Mouse (Mus musculus) left cerebral cortex, postnatal 36 days (tissue): ENCODE results near the gene Rybp. TPM values are rescaled to one million over a fixed set of nuclear protein-coding genes. Genes with fewer than 3 reads are reported as not detected.

Source experiments
- DNase-seq, 2 experiments: peaks; one replicate each; pipeline ENCODE4 v3.0.0; 2021 to 2022; ENCODE audit warnings: low spot score in 2 of 2, mixed read lengths in 1 of 2
- intact Hi-C: fragments of 180-260 bp; cut with DNase I; formaldehyde crosslinking; loops from one replicate; pipeline ENCODE4 v1.15.1; 2025
- total RNA-seq, 2 experiments: library from RNA; stranded (reverse); gene quantifications; 2 replicates each; pipeline ENCODE4 v1.2.3; 2021

The Rybp gene
- total RNA-seq, 2 experiments from 2014 or later: 53.7 to 54.9 TPM

- intact Hi-C loops: no loop called here
- DNase-seq: peak; percentile 42 to 43
Measured at GRCm38 (mm10) chr6:100292411-100292810, 5.1 kb upstream of the Rybp start.

DNA sequence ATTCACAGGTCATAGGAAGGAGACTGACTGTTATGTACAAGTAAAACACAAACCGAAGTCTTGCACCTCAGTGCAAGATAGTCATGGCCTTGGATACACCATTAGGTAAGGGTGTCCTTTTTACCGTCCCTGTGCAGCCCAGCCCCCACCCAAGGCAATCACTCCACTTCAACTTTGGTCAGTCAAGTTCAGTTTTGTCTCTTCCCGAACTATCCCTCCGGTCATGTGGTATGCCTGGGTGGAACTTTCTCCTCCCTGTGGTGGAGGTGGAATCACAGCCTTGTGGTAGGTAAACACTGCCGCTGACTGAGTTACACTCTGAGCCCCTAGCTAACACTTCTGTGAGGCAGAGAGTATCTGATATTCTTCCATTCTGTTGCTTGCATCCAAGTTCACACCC is 1.8 kb upstream of the Rybp start:
- intact Hi-C loops: loop anchor here (5.0 to 10.0 kb wide), 6 partner anchors 82 to 484 kb away; no protein-coding TSS in a partner anchor
- DNase-seq: no peak

GRCm38 (mm10) chr6:100288730-100289035 is 1.4 kb upstream of the Rybp start:
- no peak for DNase-seq
- intact Hi-C loops: loop anchor here (5.0 to 10.0 kb wide), 6 partner anchors 81 to 484 kb away; no protein-coding TSS in a partner anchor

- DNase-seq: no peak
- intact Hi-C loops: loop anchor here (5.0 to 10.0 kb wide), 6 partner anchors 81 to 483 kb away; no protein-coding TSS in a partner anchor
Measured at GRCm38 (mm10) chr6:100288016-100288729, 888 bp upstream of the Rybp start.

GRCm38 (mm10) chr6:100286573-100287333 is 532 bp downstream of the Rybp start:
- intact Hi-C loops: loop anchor here (5.0 to 10.0 kb wide), 6 partner anchors 79 to 482 kb away; no protein-coding TSS in a partner anchor
- peak; percentile 69 to 73 for DNase-seq

- intact Hi-C loops: loop anchor here (5.0 to 10.0 kb wide), 6 partner anchors 79 to 481 kb away; no protein-coding TSS in a partner anchor
- no peak for DNase-seq
Measured at GRCm38 (mm10) chr6:100285985-100286572, 1.2 kb downstream of the Rybp start.

- DNase-seq: no peak
- intact Hi-C loops: no loop called here
Measured at GRCm38 (mm10) chr6:100278841-100279240, 8.4 kb downstream of the Rybp start.

GRCm38 (mm10) chr6:100276344-100276743 is 10.9 kb downstream of the Rybp start:
- no peak for DNase-seq
- intact Hi-C loops: no loop called here

- DNase-seq: no peak
- intact Hi-C loops: no loop called here
Measured at GRCm38 (mm10) chr6:100275643-100276042, 11.6 kb downstream of the Rybp start.

GRCm38 (mm10) chr6:100273556-100273955 is 13.7 kb downstream of the Rybp start:
- intact Hi-C loops: no loop called here
- DNase-seq: no peak

- no peak for DNase-seq
- intact Hi-C loops: no loop called here
Measured at GRCm38 (mm10) chr6:100271992-100272391, 15.3 kb downstream of the Rybp start.

- DNase-seq: no peak
- intact Hi-C loops: no loop called here
Measured at GRCm38 (mm10) chr6:100270765-100271164, 16.5 kb downstream of the Rybp start.

- no peak for DNase-seq
- intact Hi-C loops: no loop called here
Measured at GRCm38 (mm10) chr6:100259607-100260006, 27.7 kb downstream of the Rybp start.

DNA sequence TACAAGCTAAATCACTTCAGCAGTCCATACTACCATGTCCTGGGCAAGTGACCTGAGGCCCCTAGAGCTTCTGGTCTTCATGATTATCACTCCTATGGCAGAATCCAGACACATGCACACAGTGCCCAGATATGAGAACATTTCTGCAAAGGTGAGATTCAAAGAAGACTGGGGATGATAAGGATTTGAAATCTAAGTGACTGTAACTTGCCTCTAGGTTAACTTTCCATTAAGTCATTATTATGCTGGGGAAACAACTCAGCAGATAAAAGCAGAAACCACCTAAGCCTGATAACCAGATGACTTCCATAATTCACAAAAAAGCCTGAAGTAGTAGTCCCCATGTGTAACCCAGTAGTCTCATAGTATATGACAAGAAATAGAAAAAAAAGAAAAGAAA is 29.0 kb downstream of the Rybp start:
- intact Hi-C loops: no loop called here
- DNase-seq: no peak

- intact Hi-C loops: no loop called here
- DNase-seq: no peak
Measured at GRCm38 (mm10) chr6:100255411-100255810, 31.9 kb downstream of the Rybp start.

DNA sequence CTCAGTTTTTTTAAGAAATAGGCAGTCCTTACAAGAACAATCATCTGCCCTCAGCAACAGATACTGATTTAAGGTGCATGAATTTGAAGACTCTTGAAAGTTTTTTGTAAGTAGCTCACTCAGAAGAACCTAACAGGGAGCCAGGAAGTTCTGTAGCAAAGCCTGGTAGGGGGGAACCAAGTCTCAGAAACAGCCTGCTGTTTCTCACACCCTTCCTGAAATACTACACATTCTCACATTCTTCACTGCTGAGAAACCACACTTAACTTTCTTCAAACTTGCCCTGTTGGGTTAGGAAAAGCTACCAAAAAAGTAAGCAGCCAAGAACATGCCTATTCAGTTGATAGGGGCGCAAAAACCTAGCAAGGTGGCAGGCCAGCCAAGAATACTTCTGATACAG is 32.6 kb downstream of the Rybp start:
- intact Hi-C loops: no loop called here
- DNase-seq: no peak

DNA sequence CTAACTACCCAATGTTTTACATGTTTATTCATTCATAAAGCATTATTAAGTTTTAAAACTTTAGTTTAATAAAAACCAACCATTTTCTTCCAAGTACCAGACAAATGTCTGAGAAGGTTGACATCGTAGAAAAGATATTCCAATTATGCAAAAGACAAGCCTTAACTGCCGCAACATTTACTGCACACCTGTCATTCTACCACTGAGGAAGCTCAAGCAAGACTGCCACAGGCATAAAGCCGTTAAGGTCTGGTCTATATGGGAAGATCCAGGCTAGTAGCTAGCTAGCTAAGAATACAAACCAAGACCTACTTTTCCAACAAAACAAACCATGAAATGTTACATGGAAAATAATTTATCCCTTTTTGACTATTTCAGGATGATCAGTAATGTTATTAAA is 42.8 kb downstream of the Rybp start:
- no peak for DNase-seq
- intact Hi-C loops: no loop called here

GRCm38 (mm10) chr6:100235036-100235435 is 52.2 kb downstream of the Rybp start:
- intact Hi-C loops: no loop called here
- DNase-seq: no peak

DNA sequence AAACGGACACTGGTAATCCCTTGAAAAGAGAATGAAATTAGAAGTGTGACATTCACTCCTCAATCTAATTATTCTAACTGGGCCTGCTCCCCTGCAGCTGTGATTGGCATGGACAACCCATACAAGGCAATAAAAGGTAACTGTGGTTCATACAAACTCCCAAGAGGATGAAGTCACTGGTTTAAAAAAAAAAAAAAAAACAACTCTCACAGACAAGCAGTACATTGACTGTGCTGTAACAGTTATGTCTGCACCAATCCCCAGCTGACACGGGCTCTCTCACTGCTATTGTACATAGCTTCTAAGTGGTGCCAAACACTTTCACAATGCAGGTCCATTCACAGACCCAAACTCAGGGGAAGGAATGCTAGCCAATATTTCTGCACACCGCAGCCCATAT is 53.8 kb downstream of the Rybp start:
- intact Hi-C loops: no loop called here
- DNase-seq: no peak

- intact Hi-C loops: no loop called here
- no peak for DNase-seq
Measured at GRCm38 (mm10) chr6:100233061-100233460, 54.2 kb downstream of the Rybp start.

DNA sequence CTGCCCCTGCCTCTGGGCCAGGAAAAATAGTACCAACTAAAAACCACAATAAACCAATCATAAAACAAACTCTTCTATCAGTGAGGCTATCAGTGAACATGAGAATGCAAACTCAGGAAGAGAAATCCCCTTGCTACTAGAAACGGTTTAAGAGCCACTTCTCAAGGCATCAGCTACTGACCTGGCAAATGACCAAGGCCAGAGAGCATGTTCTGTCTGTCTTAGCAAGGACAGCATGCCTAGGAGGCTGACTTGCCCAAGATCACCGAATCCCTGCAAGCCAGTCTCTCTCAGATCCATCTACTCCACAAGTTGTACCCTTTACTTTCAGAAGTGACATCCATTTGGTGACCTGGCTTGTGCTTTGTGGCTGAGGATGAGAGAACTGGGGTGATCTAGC is 61.1 kb downstream of the Rybp start:
- DNase-seq: no peak
- intact Hi-C loops: no loop called here
